Mouse (Mus musculus) limb, embryonic 11.5 days (tissue): Measurements from ENCODE around the gene Il34. TPM values are rescaled to one million over a fixed set of nuclear protein-coding genes. Genes with fewer than 3 reads are reported as not detected.

Source experiments
- ATAC-seq: fragments of 200-750 bp; cut with Nextera tagmentation; 2 replicates; pipeline ENCODE4 v1.8.0; 2017; ENCODE audit warnings: low read depth; ENCODE audit not compliant: insufficient number of reproducible peaks, low FRiP score, low TSS enrichment
- DNase-seq: peaks from one replicate; pipeline ENCODE4 v3.0.0-alpha.2; 2015; ENCODE audit warnings: low spot score
- H3K27ac ChIP-seq: fragments of 300-500 bp; sonication (generic); replicated peaks from 2 replicates; pipeline ENCODE4 v1.5.1; 2014; ENCODE audit warnings: low read depth, mild to moderate bottlenecking, low read length
- H3K27me3 ChIP-seq: fragments of 300-500 bp; sonication (generic); 2 replicates; pipeline ENCODE4 v1.6.1; 2014; ENCODE audit warnings: mild to moderate bottlenecking, low read length, mixed read lengths; ENCODE audit not compliant: control insufficient read depth, insufficient read depth
- H3K36me3 ChIP-seq: fragments of 300-500 bp; sonication (generic); 2 replicates; pipeline ENCODE4 v1.6.1; 2014; ENCODE audit warnings: mild to moderate bottlenecking, low read length, moderate library complexity, mixed read lengths; ENCODE audit not compliant: control insufficient read depth, insufficient read depth
- H3K4me1 ChIP-seq: fragments of 300-500 bp; sonication (generic); 2 replicates; pipeline ENCODE4 v1.6.1; 2014; ENCODE audit warnings: low read length, mixed read lengths; ENCODE audit not compliant: control insufficient read depth, insufficient read depth
- H3K4me2 ChIP-seq: fragments of 300-500 bp; sonication (generic); 2 replicates; pipeline ENCODE4 v1.6.1; 2014; ENCODE audit warnings: low read depth, mild to moderate bottlenecking, moderate library complexity; ENCODE audit not compliant: severe bottlenecking
- H3K4me3 ChIP-seq: fragments of 300-500 bp; sonication (generic); 2 replicates; pipeline ENCODE4 v1.5.1; 2014; ENCODE audit warnings: low read depth, low read length
- H3K9ac ChIP-seq: fragments of 300-500 bp; sonication (generic); 2 replicates; pipeline ENCODE4 v1.6.1; 2014; ENCODE audit warnings: mild to moderate bottlenecking, low read length
- H3K9me3 ChIP-seq: fragments of 300-500 bp; sonication (generic); 2 replicates; pipeline ENCODE4 v1.6.1; 2016; ENCODE audit warnings: low read length; ENCODE audit not compliant: control insufficient read depth
- WGBS: fragments of 180-500 bp; shearing (Covaris S2); extraction: QIAGEN DNeasy Blood & Tissue Kit; methylation state at CpG from one replicate; pipeline ENCODE4 v1.1.7; 2014; 5-methylcytosine and 5-hydroxymethylcytosine counted together
- polyA plus RNA-seq: library from polyadenylated mRNA; unstranded; fragments of >200 nt; fragmentation: Nextera tagmentation; extraction: Ambion mirVana; gene quantifications from 2 replicates; pipeline ENCODE4 v1.2.1, GENCODE M21; 2014

Il34 gene
- polyA plus RNA-seq, 1 experiment from 2014 or later, result not detected

DNA sequence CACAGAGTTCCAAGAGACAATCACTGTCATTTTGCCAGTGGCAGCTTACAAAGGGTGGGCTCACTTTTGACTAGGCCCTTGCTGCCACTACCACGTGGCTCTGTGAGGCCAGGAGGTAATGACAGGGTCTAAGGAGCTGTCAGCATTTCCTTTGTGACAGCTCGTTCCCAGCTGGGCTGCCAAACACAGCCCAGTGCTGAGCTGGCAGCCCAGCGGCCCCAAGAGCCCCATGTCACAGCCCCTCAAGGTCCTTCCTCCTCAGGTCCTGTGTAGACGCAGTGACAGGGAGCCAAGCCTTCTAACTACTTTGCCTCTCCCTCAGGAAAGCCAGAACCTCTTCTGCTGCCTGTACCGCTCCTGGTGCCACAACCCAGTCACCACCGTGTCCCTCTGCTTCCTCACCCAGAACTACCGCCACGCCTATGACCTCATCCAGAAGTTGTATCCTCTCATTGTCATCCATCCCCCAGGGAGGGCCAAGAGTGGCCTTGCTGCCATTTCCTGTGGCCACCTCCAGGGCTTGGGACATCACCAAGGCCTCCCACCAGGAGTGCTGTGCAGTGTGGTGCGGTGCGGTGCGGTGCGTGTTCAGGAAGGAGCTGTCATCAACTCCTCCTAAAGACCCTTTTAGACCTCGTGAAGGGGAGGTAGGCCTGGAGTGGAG, 94.3 kb downstream of the Il34 start:
- 73% methylated on average over 13 of the region's 13 CpGs for WGBS
- no peak overlapping the region; the same call in 1 of the 2 replicates for H3K27ac ChIP-seq

DNA sequence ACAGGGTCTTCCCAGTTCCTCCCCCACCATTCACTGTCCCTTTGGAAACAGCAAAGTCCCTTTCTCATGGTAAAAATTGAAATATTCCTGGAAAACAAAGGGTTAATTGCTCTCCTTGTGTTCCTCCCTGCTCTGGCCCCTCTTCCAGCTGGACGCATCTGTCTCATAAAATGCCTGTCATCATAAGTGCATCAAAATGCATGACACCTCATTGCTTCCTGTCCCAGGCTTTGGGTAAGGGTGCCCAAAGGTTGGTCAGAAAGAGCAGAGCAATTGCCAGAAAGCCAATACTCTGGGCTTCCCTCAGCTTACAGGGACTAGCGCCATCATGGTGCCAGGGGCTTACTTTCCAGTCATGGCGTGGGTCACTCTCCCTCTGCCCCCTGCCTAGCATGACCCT, 95.1 kb downstream of the Il34 start:
- H3K4me1 ChIP-seq, result no peaks in the 10 kb centered on the region
- no peaks in the 10 kb centered on the region for H3K9me3 ChIP-seq
- no peak overlapping the region for H3K27ac ChIP-seq
- peaks cover 15% of the 10 kb centered on the region; the same call in 1 of the 2 replicates for H3K36me3 ChIP-seq
- DNase-seq, result no peak
- no peak overlapping the region for H3K4me3 ChIP-seq
- ATAC-seq, result no peak
- H3K27me3 ChIP-seq, result no peaks in the 10 kb centered on the region
- H3K4me2 ChIP-seq, result no peak overlapping the region
- H3K9ac ChIP-seq, result no peak overlapping the region
- WGBS, result 58% methylated on average over 3 of the region's 3 CpGs

More for the DNA sequence above, 94.3 kb downstream of the Il34 start:
- H3K36me3 ChIP-seq, result peaks cover 13% of the 10 kb centered on the region; the same call in 1 of the 2 replicates
- no peaks in the 10 kb centered on the region for H3K27me3 ChIP-seq
- H3K4me3 ChIP-seq, result no peak overlapping the region
- no peak overlapping the region for H3K9ac ChIP-seq
- H3K4me2 ChIP-seq, result no peak overlapping the region
- H3K4me1 ChIP-seq, result no peaks in the 10 kb centered on the region
- no peak for ATAC-seq
- DNase-seq, result no peak
- H3K9me3 ChIP-seq, result no peaks in the 10 kb centered on the region

DNA sequence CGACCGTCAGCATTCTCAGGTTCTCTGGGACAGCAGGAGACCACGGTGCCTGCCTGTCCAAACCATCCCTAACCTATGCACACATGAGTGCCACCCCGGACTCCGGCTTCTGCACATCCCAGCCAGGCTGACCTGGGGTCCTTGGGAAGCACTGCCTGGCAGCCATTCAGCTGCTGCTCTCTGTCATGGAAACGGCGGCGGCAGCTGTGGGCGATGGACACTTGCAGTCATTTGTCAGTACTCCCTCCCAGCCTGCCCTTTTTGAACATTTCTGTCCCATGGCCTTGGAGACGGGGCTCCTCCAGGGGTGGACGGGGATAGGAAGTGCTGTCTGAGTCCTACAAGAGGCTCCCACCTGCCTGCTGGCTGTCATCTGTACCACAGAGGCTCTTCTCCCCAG, 97.3 kb downstream of the Il34 start:
- Histone ChIP-seq H3K9me3 (no peaks in the 10 kb centered on the region), H3K4me3 (no peak overlapping the region), H3K4me1 (no peaks in the 10 kb centered on the region), H3K27me3 (no peaks in the 10 kb centered on the region), H3K27ac (no peak overlapping the region), H3K36me3 (peaks cover 10% of the 10 kb centered on the region; the same call in 1 of the 2 replicates), H3K4me2 (no peak overlapping the region), H3K9ac (no peak overlapping the region)
- 92% methylated on average over 11 of the region's 11 CpGs for WGBS
- no peak for ATAC-seq
- DNase-seq, result no peak

DNA sequence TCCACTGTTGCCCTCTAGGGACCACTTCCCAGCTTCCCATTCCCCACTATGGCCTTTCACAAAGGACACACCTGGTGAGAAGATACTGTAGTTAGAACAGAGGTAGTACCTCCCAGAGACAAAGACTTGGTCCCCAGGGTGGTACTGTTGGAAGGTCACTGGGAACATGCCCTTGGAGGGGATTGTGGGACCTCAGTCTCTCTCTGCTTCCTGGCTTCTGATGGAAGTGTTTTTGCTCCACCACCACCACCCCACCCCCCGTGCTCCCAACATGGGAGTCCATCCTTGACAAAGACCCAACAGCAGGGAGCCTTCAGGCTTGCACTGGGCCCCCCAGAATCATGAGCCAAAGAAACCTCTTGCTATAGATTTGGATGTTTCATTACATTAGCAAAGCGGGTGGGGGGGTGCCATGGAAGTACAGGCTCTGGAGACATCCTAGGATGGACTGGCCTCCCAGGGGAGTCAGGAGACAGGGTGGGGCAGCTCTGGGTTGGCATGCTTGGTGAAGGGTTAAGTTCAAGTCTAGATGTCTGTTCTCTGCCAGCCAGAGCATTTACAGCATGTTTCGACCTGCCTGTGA, 99.3 kb downstream of the Il34 start:
- DNase-seq (no peak), ATAC-seq (no peak)
- WGBS, result 93% methylated on average over 3 of the region's 3 CpGs
- no peaks in the 10 kb centered on the region for H3K4me1 ChIP-seq
- no peak overlapping the region for H3K4me3 ChIP-seq
- no peaks in the 10 kb centered on the region for H3K27me3 ChIP-seq
- no peaks in the 10 kb centered on the region for H3K9me3 ChIP-seq
- no peak overlapping the region for H3K9ac ChIP-seq
- no peak overlapping the region for H3K4me2 ChIP-seq
- H3K36me3 ChIP-seq, result 0 out of 2 replicates have a peak, but pooled peaks cover 5% of the 10 kb centered on the region
- no peak overlapping the region for H3K27ac ChIP-seq

DNA sequence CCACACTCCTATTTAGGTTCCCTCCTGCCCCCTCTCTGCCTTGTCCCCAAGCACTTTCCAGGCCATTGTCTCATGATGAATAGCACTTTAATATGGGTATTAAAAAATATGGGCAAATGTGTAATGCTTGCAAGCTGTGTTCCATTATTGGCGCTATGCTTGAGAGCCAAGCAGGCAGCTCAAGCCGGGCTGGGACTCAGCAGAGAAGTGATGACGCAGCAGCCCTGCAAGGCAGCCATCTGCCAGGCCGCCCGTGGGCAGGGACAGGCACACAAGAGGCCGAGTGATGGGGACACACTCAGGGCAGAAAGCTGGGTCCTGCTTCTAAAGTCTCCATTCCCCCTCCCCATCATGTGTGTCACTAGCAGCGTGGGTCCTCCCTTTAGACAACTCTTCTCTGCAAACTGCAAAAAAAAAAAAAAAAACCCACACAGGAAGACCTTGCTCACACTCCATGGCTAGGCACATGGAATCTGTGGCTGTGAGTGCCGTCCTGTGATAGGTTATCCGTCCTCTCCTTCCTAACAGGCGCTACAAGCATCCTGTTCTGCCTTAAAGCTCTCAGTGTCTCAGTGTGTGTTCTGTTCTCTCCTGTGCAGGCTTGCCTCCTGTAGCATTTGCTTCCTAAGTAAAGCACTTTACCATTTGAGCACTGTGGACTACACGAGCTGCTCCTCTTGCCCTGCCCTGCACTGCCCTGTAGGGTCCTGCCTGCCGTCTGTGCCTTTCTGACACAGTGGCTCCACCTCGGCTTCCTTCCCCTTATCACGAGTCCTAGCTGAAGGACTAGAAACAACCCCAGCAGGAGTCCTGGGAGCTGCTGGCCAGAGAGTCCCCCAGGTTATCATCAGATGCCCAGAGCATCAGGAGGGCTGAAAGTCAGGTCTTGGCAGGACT, 100.1 kb downstream of the Il34 start:
- H3K4me3 ChIP-seq, result no peak overlapping the region
- 0 out of 2 replicates have a peak, but pooled peaks cover 2% of the 10 kb centered on the region for H3K36me3 ChIP-seq
- no peak overlapping the region for H3K9ac ChIP-seq
- H3K4me2 ChIP-seq, result no peak overlapping the region
- no peaks in the 10 kb centered on the region for H3K27me3 ChIP-seq
- no peaks in the 10 kb centered on the region for H3K9me3 ChIP-seq
- ATAC-seq, result no peak
- no peak for DNase-seq
- 75% methylated on average over 14 of the region's 14 CpGs for WGBS
- H3K4me1 ChIP-seq, result no peaks in the 10 kb centered on the region
- H3K27ac ChIP-seq, result no peak overlapping the region

DNA sequence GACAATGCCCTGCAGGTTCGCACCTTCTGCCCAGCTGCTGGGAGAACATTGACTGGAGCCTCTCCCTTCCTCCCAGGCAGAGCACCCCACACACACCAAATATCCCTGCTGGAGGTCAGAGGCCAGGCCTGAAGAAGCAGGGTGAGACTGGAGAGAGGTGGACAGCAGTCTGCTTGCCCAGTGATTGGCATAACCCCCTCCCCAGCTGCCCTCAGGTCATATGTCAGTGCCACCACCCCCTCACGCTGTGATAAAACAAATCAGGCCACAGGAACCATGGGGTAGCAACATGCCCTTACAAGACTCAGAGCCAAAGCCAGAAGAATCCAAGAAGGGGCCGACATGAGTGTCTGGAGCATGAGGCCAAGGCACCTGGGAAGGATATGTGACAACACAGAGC, 101.6 kb downstream of the Il34 start:
- no peak overlapping the region for H3K27ac ChIP-seq
- ATAC-seq (no peak), DNase-seq (no peak)
- H3K4me3 ChIP-seq, result no peak overlapping the region
- WGBS, result 82% methylated on average over 3 of the region's 3 CpGs
- H3K4me2 ChIP-seq, result no peak overlapping the region
- H3K36me3 ChIP-seq, result 0 out of 2 replicates have a peak, but pooled peaks cover 3% of the 10 kb centered on the region
- no peak overlapping the region for H3K9ac ChIP-seq
- H3K4me1 ChIP-seq, result no peaks in the 10 kb centered on the region
- H3K27me3 ChIP-seq, result no peaks in the 10 kb centered on the region
- H3K9me3 ChIP-seq, result no peaks in the 10 kb centered on the region

DNA sequence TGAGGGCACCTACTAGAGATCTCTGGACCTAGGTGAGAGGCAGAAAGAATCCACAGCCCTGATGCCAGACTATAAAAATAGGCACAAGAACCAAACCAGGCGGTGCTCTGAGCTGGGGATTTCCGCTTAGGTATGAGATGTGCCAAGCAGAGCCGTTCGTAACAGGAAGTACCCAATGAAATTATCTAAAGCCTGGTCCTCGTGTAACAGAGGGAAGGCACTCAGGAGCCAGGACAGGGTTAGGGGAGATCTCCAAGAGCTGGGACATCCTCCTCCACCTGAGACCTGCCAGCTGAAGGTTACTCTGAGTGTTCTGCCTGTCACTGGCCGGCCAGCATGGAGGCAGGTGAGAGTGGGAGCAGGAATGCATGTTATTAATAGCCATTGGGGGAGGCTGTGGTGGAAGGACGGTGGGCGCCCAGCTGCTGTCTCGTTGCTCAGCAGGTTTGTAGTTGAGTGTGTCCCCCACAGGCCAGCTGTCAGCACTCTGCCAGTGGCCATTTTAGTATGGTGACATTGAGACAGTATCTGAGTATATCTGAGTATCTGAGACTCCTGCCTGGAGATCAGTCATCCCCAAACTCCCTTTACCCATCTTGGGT, 102.2 kb downstream of the Il34 start:
- DNase-seq, result no peak
- WGBS, result 83% methylated on average over 9 of the region's 9 CpGs
- Histone ChIP-seq H3K27ac (no peak overlapping the region), H3K9me3 (no peaks in the 10 kb centered on the region), H3K9ac (no peak overlapping the region), H3K27me3 (no peaks in the 10 kb centered on the region), H3K4me3 (no peak overlapping the region), H3K4me2 (no peak overlapping the region), H3K4me1 (no peaks in the 10 kb centered on the region), H3K36me3 (0 out of 2 replicates have a peak, but pooled peaks cover 4% of the 10 kb centered on the region)
- no peak for ATAC-seq
